Mouse (Mus musculus): ENCODE results near the gene Abcc1. TPM values are rescaled to one million over a fixed set of nuclear protein-coding genes. Genes with fewer than 3 reads are reported as not detected.

The Abcc1 gene
- polyA plus RNA-seq, 1 experiment from 2014 or later = 2.6 TPM

GRCm38 (mm10) chr16:14362099-14362820 lies 902 bp downstream of the Abcc1 start:
- Histone ChIP-seq H3K36me3 (ENCODE audit: control insufficient read depth, insufficient read depth) (no peaks in the 10 kb centered on the region), H3K4me3 (ENCODE audit: low read depth, low read length) (peak overlapping the region; percentile 70), H3K4me2 (replicated peaks; ENCODE audit: low read depth) (peak overlapping the region; percentile 96), H3K27ac (ENCODE audit: low read depth, low read length) (no peak overlapping the region), H3K9me3 (ENCODE audit: control insufficient read depth) (no peaks in the 10 kb centered on the region), H3K9ac (ENCODE audit: low read depth, low read length) (peak overlapping the region; percentile 63; the same call in 1 of the 2 replicates), H3K27me3 (replicated peaks; ENCODE audit: control insufficient read depth, insufficient read depth, low read length) (no peaks in the 10 kb centered on the region; the same call in 1 of the 2 replicates), H3K4me1 (replicated peaks; ENCODE audit: control insufficient read depth, insufficient read depth, low read length) (no peaks in the 10 kb centered on the region)
- no peak for ATAC-seq
- WGBS = 44% methylated on average over 7 of the region's 7 CpGs
- TF ChIP-seq CTCF (IDR thresholded peaks at IDR 0.05; ENCODE audit: low read depth) = no peak

GRCm38 (mm10) chr16:14363496-14363895 lies 2.1 kb downstream of the Abcc1 start:
- no peak for TF ChIP-seq CTCF (IDR thresholded peaks at IDR 0.05; ENCODE audit: low read depth)
- 81% methylated on average over 3 of the region's 3 CpGs for WGBS
- Histone ChIP-seq H3K27ac (ENCODE audit: low read depth, low read length) (no peak overlapping the region), H3K36me3 (ENCODE audit: control insufficient read depth, insufficient read depth) (no peaks in the 10 kb centered on the region), H3K9me3 (ENCODE audit: control insufficient read depth) (no peaks in the 10 kb centered on the region), H3K27me3 (replicated peaks; ENCODE audit: control insufficient read depth, insufficient read depth, low read length) (no peaks in the 10 kb centered on the region; the same call in 1 of the 2 replicates), H3K4me2 (replicated peaks; ENCODE audit: low read depth) (no peak overlapping the region), H3K4me3 (ENCODE audit: low read depth, low read length) (no peak overlapping the region), H3K4me1 (replicated peaks; ENCODE audit: control insufficient read depth, insufficient read depth, low read length) (no peaks in the 10 kb centered on the region), H3K9ac (ENCODE audit: low read depth, low read length) (no peak overlapping the region)
- no peak for ATAC-seq

- Histone ChIP-seq H3K36me3 (ENCODE audit: control insufficient read depth, insufficient read depth) (no peaks in the 10 kb centered on the region), H3K4me2 (replicated peaks; ENCODE audit: low read depth) (no peak overlapping the region), H3K9ac (ENCODE audit: low read depth, low read length) (no peak overlapping the region), H3K27me3 (replicated peaks; ENCODE audit: control insufficient read depth, insufficient read depth, low read length) (no peaks in the 10 kb centered on the region; the same call in 1 of the 2 replicates), H3K4me1 (replicated peaks; ENCODE audit: control insufficient read depth, insufficient read depth, low read length) (no peaks in the 10 kb centered on the region), H3K27ac (ENCODE audit: low read depth, low read length) (no peak overlapping the region), H3K9me3 (ENCODE audit: control insufficient read depth) (no peaks in the 10 kb centered on the region), H3K4me3 (ENCODE audit: low read depth, low read length) (no peak overlapping the region)
- TF ChIP-seq CTCF (IDR thresholded peaks at IDR 0.05; ENCODE audit: low read depth) = no peak
- no peak for ATAC-seq
- WGBS = 89% methylated on average over 6 of the region's 6 CpGs
These were observed 2.7 kb downstream of the Abcc1 start for GRCm38 (mm10) chr16:14364066-14364465.

GRCm38 (mm10) chr16:14365457-14365856 lies 4.1 kb downstream of the Abcc1 start:
- H3K27ac ChIP-seq (ENCODE audit: low read depth, low read length) = no peak overlapping the region
- WGBS = 67% methylated on average over 4 of the region's 4 CpGs
- H3K4me1 ChIP-seq (replicated peaks; ENCODE audit: control insufficient read depth, insufficient read depth, low read length) = no peaks in the 10 kb centered on the region
- no peak overlapping the region for H3K4me2 ChIP-seq (replicated peaks; ENCODE audit: low read depth)
- H3K9ac ChIP-seq (ENCODE audit: low read depth, low read length) = no peak overlapping the region
- H3K9me3 ChIP-seq (ENCODE audit: control insufficient read depth) = no peaks in the 10 kb centered on the region
- no peak for TF ChIP-seq CTCF (IDR thresholded peaks at IDR 0.05; ENCODE audit: low read depth)
- no peak overlapping the region for H3K4me3 ChIP-seq (ENCODE audit: low read depth, low read length)
- ATAC-seq = no peak
- no peaks in the 10 kb centered on the region; the same call in 1 of the 2 replicates for H3K27me3 ChIP-seq (replicated peaks; ENCODE audit: control insufficient read depth, insufficient read depth, low read length)
- H3K36me3 ChIP-seq (ENCODE audit: control insufficient read depth, insufficient read depth) = no peaks in the 10 kb centered on the region

- H3K4me1 ChIP-seq (replicated peaks; ENCODE audit: control insufficient read depth, insufficient read depth, low read length) = no peaks in the 10 kb centered on the region
- no peak for TF ChIP-seq CTCF (IDR thresholded peaks at IDR 0.05; ENCODE audit: low read depth)
- no peaks in the 10 kb centered on the region for H3K9me3 ChIP-seq (ENCODE audit: control insufficient read depth)
- H3K27me3 ChIP-seq (replicated peaks; ENCODE audit: control insufficient read depth, insufficient read depth, low read length) = no peaks in the 10 kb centered on the region; the same call in 1 of the 2 replicates
- no peak overlapping the region for H3K4me3 ChIP-seq (ENCODE audit: low read depth, low read length)
- H3K4me2 ChIP-seq (replicated peaks; ENCODE audit: low read depth) = no peak overlapping the region
- no peak overlapping the region for H3K9ac ChIP-seq (ENCODE audit: low read depth, low read length)
- ATAC-seq = no peak
- H3K27ac ChIP-seq (ENCODE audit: low read depth, low read length) = no peak overlapping the region
- no peaks in the 10 kb centered on the region for H3K36me3 ChIP-seq (ENCODE audit: control insufficient read depth, insufficient read depth)
- 100% methylated on average over 1 of the region's 1 CpGs for WGBS
These were observed 4.7 kb downstream of the Abcc1 start for GRCm38 (mm10) chr16:14366017-14366416.

GRCm38 (mm10) chr16:14371367-14371766 lies 10.0 kb downstream of the Abcc1 start:
- Histone ChIP-seq H3K4me3 (ENCODE audit: low read depth, low read length) (no peak overlapping the region), H3K4me1 (replicated peaks; ENCODE audit: control insufficient read depth, insufficient read depth, low read length) (no peaks in the 10 kb centered on the region), H3K27me3 (replicated peaks; ENCODE audit: control insufficient read depth, insufficient read depth, low read length) (no peaks in the 10 kb centered on the region), H3K36me3 (ENCODE audit: control insufficient read depth, insufficient read depth) (no peaks in the 10 kb centered on the region), H3K9ac (ENCODE audit: low read depth, low read length) (no peak overlapping the region), H3K27ac (ENCODE audit: low read depth, low read length) (no peak overlapping the region), H3K4me2 (replicated peaks; ENCODE audit: low read depth) (no peak overlapping the region), H3K9me3 (ENCODE audit: control insufficient read depth) (no peaks in the 10 kb centered on the region)
- ATAC-seq = no peak
- TF ChIP-seq CTCF (IDR thresholded peaks at IDR 0.05; ENCODE audit: low read depth) = no peak
- WGBS = 71% methylated on average over 1 of the region's 1 CpGs

All from intestine, postnatal 0 days (tissue).